Mouse (Mus musculus) layer of hippocampus, adult 9-10 months (tissue): ENCODE data around the gene Zfp462.
"Not testable (repeated sequence)": the region's sequence is repeated elsewhere in the genome, so short reads cannot be mapped to it uniquely, and the experiment has no call there.

Experiments
- DNase-seq: peaks from one replicate; pipeline ENCODE4 v3.0.0; 2022; ENCODE audit warnings: low spot score

Zfp462 gene

GRCm38 (mm10) chr4:54950866-54951265 lies 6.0 kb downstream of the Zfp462 start:
- DNase-seq: no peak

GRCm38 (mm10) chr4:54953657-54954395 lies 9.0 kb downstream of the Zfp462 start:
- DNase-seq: no peak

GRCm38 (mm10) chr4:54954455-54954854 lies 9.6 kb downstream of the Zfp462 start:
- no peak for DNase-seq

- DNase-seq: no peak
Measured at GRCm38 (mm10) chr4:54960776-54961175, 15.9 kb downstream of the Zfp462 start.

GRCm38 (mm10) chr4:54962141-54962540 lies 17.3 kb downstream of the Zfp462 start:
- no peak for DNase-seq

- no peak for DNase-seq
Measured at GRCm38 (mm10) chr4:54963551-54963950, 18.7 kb downstream of the Zfp462 start.

- DNase-seq: no peak
Measured at GRCm38 (mm10) chr4:54965169-54965695, 20.4 kb downstream of the Zfp462 start.

GRCm38 (mm10) chr4:54966161-54966806 lies 21.4 kb downstream of the Zfp462 start:
- no peak for DNase-seq

- DNase-seq: no peak
Measured at GRCm38 (mm10) chr4:54967166-54967565, 22.3 kb downstream of the Zfp462 start.

GRCm38 (mm10) chr4:54967721-54968120 lies 22.9 kb downstream of the Zfp462 start:
- no peak for DNase-seq

- DNase-seq: no peak
Measured at GRCm38 (mm10) chr4:54969671-54970295, 24.9 kb downstream of the Zfp462 start.

- DNase-seq: no peak
Measured at GRCm38 (mm10) chr4:54971386-54971785, 26.5 kb downstream of the Zfp462 start.

GRCm38 (mm10) chr4:54972096-54972495 lies 27.2 kb downstream of the Zfp462 start:
- DNase-seq: no peak

GRCm38 (mm10) chr4:54972827-54973560 lies 28.1 kb downstream of the Zfp462 start:
- DNase-seq: no peak

- DNase-seq: no peak
Measured at GRCm38 (mm10) chr4:54979771-54980472, 35.1 kb downstream of the Zfp462 start.

GRCm38 (mm10) chr4:54984502-54984901 lies 39.7 kb downstream of the Zfp462 start:
- DNase-seq: no peak

GRCm38 (mm10) chr4:54986671-54987070 lies 41.8 kb downstream of the Zfp462 start:
- DNase-seq: no peak

- DNase-seq: no peak
Measured at GRCm38 (mm10) chr4:54987256-54987655, 42.4 kb downstream of the Zfp462 start.

- no peak for DNase-seq
Measured at GRCm38 (mm10) chr4:54987926-54988325, 43.1 kb downstream of the Zfp462 start.

GRCm38 (mm10) chr4:54991973-54992372 lies 47.1 kb downstream of the Zfp462 start:
- no peak for DNase-seq

- not testable (repeated sequence) for DNase-seq
Measured at GRCm38 (mm10) chr4:54993001-54993400, 48.2 kb downstream of the Zfp462 start.

- DNase-seq: no peak
Measured at GRCm38 (mm10) chr4:54995258-54995657, 50.4 kb downstream of the Zfp462 start.
